Mouse (Mus musculus): ENCODE data around the gene Timm50.

Timm50 gene

GRCm38 (mm10) chr7:28268576-28268975 lies 43.3 kb downstream of the Timm50 start:
- no peak for DNase-seq (ENCODE audit: low spot score)

GRCm38 (mm10) chr7:28268042-28268531 lies 43.8 kb downstream of the Timm50 start:
- DNase-seq (ENCODE audit: low spot score): no peak

- no peak for DNase-seq (ENCODE audit: low spot score)
Observed at GRCm38 (mm10) chr7:28267129-28268041, 44.5 kb downstream of the Timm50 start, which contains the start of gene Eid2. Gene Eid2 (plus strand): TSS chr7:28267881.

GRCm38 (mm10) chr7:28265391-28265790 lies 46.5 kb downstream of the Timm50 start:
- no peak for DNase-seq (ENCODE audit: low spot score)

- peak; percentile 15 for DNase-seq (ENCODE audit: low spot score)
Observed at GRCm38 (mm10) chr7:28263786-28264185, 48.1 kb downstream of the Timm50 start.

GRCm38 (mm10) chr7:28262861-28263260 lies 49.0 kb downstream of the Timm50 start:
- no peak for DNase-seq (ENCODE audit: low spot score)

Data from spleen, adult 12 weeks (tissue).